Mouse (Mus musculus): ENCODE data around the gene Atp6v1g2.

DNA sequence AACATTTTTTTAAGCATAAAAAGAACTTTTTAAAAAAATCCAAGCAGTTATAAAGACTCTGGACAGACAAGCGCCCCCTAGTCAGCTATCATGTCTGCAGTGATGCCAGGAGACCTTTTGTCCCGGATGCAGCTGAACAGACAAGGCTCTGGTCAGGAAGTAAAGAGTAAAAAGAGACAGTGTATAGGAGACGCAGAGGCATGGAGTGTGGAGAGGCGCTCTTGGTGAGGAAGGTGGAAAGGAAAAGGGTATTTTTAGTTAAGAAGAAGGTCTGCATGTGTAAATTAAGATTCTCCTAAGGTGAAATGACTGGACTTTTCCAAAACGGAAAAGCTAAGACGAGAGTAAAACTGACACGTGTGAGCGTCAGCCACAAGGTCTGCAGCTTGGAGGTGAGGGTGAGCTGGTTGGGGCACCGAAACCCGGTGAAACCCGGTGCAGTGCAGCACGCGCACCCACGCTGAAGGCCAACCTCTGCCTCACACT lies 6.9 kb upstream of the Atp6v1g2 start:
- TF ChIP-seq HCFC1 (IDR thresholded peaks at IDR 0.05; ENCODE audit: borderline replicate concordance, insufficient read depth, low read length): no peak
- no peak for TF ChIP-seq ZNF384 (IDR thresholded peaks at IDR 0.05; ENCODE audit: low read depth, low read length)
